Mouse (Mus musculus): Measurements from ENCODE around the gene Aox4. TPM values are rescaled to one million over a fixed set of nuclear protein-coding genes. Genes with fewer than 3 reads are reported as not detected.
A peak's percentile ranks its signal among the peaks of the same experiment; 100 is the strongest.

Gene Aox4
- polyA plus RNA-seq, 1 experiment from 2014 or later: 0.91 TPM

DNA sequence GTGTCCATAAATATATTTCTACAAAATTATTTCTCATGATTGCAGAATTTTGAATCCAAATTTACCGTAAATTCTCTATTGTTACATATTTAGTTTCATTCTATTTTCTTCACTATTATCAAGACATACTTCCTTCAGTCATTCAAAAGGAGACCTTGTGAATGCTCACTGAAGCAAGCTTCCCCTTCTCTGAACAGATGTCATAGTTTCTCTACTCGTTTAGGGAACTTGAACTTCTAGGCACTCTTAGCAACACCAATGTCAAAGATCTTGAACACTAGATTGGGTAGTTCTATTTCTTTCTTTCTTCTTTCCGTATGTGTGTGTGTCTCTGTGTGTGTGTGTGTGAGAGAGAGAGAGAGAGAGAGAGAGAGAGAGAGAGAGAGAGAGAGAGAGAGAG is 34.3 kb downstream of the Aox4 start:
- DNase-seq (ENCODE audit: low spot score): no peak

DNA sequence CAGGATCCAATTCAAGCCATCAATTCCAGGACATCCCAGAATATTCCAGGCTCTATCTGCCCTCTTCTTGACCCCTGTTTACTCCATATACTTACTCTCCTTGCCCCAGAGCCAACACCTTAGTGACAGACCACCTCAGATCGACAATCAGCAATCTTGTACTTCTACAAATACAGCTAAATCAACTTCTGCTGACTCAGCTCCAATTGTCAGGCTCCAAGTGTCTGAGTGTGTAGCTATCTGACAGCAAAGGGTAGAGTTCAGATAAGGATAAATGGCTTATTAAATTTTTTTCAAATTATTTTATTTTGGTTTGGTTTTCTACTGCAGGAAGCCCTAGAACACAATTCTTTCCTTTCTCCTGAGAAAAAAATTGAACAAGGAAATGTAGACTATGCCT is 38.3 kb downstream of the Aox4 start:
- DNase-seq (ENCODE audit: low spot score): no peak

DNA sequence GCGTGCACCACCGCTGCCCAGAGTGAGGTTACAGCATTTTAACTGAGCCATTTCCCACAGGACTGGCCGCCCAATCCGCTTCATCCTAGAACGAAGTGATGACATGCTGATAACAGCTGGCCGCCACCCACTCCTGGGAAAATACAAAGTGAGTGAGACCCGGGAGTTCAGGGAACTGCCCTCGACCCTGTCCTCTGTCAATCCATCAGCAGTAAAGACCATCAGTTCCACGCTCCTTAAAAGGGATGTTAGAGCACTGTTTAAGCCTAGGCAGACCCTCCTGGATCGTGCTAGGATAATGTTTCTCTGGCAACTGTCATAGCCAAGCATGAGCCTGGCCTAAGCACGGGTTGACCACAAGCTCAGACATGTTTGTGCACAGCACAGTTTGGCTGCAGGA is 43.3 kb downstream of the Aox4 start:
- no peak for DNase-seq (ENCODE audit: low spot score)

DNA sequence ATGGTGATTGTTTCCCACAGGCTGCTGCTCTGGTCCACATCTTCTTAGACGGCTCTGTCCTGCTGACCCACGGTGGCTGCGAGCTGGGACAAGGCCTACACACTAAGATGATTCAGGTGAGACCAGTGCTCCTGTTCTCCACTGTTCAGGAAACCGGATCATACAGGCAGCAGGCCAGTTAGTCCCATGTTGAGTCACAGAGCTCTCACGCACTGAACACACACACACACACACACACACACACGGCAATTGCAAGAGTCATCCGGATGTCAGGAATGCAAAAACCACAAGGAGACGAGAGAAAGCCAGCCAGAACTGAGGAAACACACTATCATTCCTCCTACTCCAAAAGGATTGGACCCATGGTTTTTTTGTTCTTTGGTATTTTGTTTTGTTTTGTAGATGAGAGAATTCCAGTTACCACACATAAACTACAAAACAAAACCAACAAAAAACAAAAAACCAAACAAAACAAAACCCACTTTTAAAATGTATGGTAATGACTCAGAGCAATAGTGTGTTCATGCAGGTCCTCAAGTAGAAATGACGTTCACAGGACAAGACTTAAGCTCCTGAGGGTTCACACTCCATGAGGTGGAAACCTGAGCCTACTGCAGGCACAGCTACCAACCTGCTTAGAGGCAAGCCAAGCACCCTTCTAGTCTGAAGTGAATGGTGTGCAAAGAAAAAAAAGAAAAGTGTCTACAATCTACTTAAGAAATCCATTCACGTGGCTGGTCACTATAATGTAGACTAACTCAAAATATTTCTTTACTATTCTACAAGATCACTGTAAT is 47.2 kb downstream of the Aox4 start:
- DNase-seq (ENCODE audit: low spot score): no peak

DNA sequence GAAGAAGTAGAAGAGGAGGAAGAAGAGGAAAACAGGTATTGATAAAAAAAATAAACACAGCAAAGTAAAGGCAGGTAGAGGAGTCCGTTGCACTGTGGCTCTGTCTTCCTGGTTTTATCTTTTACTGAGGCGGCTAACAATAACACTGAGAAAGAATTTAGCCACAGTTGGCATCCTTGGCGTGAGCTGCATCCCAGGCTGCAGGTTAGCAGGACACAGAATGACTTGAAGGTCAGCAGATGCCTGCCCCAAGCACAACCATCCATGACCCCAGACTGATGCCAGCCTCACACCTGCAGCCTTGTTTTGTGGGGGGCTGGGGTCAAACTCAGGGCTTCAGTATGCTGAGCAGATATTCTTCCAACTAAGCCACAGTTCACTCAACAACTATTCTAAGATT is 50.1 kb downstream of the Aox4 start:
- DNase-seq (ENCODE audit: low spot score): no peak

DNA sequence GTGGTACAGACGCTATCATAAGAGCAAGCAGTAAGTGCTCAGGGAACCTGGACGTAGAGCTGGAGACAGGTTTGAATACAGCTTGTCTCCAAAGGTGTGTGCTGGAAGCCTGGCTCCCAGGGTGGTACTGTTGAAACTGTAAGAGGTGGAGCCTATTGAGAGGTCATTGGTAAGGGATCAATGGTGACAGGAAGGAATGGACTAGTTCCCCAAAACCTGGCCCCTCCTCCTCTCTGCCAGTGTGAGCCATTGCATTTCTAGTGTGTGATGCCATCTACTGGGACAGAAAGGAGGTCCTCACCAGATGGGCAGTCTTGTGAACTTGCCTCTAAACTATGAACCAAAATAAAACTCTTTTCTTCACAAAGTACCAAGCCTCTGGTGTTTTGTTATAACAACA is 58.0 kb downstream of the Aox4 start:
- DNase-seq (ENCODE audit: low spot score): no peak

DNA sequence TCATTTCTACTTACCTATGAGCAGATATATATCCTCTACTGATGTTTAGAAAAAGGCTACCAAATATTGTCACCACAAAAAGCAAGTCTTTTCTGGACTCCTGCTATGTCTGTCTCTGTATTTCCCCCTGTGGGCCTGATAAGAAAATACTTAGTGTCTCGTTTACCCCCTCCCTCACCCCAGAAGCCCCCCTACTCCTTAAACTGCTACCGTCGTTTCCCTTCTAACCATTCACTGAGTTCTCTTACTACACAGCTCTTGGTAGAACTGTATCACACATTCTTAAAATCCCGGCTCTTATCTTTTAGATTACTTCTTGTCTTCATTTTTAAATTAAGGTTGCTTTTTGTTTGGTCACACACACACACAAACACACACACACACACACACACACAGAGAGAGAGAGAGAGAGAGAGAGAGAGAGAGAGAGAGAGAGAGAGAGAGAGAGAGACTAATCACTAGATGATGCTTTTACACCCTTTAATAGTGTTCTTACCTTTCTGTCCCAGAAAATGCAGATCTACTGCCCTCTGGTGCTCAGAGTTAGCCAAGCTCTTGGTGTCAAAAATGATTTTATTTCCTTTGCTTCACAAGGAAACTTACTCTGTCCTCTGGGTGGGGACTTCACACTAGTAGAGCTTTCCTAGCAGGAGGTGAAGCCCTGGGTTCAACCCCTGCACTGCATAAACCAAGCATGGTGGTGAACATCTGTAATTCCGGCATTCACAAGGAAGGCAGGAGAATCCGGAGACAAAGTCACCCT is 60.8 kb downstream of the Aox4 start:
- peak; percentile 53 for DNase-seq (ENCODE audit: low spot score)

DNA sequence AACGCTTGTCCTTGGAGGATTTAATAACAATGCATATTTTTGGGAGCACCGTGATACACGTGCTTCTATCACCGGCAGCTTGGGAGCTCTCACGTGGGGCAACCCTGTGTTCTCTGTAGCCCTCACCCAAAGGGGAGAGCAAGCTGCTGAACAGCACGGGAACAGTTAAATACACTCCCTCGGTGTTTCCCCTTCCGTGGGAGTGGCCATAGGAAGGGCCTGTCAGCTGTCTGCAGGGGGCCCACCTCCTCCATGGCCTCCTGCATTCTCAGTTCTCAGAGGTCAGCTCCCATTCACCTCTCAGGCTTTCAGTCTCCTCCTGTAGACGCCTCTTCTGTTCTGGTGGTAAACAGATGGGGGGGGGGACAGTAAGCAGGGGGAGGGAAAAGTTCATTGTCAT is 65.7 kb downstream of the Aox4 start:
- DNase-seq (ENCODE audit: low spot score): no peak

DNA sequence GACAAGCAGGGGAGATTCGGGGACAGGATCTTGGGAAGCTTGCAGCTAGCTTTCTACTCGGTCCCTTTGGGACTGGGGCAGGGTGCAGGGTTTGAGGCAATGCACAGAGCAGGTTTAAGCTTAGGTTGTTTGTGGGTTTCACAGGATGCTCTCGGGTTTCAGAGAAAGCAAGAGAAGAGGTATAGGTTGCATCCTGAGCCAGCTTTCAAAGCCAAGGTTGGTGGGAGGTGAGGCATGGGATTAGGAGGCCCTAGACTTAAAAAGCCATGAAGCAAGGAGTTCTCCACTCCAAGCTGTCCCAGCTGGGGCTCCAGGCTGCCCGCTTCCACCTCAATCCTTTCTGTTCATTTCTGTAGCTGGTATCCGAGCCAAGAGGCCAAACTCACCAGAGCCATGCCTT is 67.8 kb downstream of the Aox4 start, which contains the start of gene Aox2:
TSS of gene Aox2 (plus strand) at position 301 of the 400 bp plus-strand sequence.
- no peak for DNase-seq (ENCODE audit: low spot score)

DNA sequence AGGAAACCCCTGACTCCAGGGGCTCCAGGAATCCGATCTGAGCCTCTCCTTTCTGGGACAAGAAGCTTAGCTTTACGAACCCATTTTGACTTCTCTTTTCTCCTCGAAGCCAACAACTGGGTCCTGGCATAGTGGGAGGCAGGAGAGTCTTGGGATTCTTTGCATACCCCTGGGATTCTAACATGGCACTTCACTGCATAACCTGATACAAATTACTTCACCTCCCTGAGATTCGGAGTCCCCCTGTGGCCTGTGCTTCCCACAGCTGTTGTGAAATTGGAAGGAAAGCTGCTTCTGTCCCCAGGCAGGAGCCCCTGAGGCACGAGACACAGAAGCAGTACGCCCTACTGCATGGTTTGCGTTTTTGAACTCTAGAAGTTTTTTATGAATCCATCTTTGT is 68.3 kb downstream of the Aox4 start:
- DNase-seq (ENCODE audit: low spot score): no peak

DNA sequence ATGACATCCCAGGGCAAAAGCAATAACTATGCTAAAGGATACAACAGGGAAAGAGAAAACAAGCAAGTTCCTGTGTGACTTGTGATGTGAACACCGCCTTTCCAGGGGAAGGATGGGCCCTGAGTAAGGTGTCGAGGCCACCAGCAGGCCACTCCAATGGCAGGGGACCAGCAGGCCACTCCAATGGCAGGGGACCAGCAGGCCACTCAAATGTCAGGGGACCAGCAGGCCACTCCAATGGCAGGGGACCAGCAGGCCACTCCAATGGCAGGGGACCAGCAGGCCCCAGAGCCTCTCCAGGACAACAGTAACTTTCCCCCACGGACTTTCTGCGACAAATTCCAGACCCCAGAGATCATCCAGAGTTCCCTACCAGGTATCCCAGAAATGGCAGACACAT is 70.2 kb downstream of the Aox4 start:
- DNase-seq (ENCODE audit: low spot score): no peak

DNA sequence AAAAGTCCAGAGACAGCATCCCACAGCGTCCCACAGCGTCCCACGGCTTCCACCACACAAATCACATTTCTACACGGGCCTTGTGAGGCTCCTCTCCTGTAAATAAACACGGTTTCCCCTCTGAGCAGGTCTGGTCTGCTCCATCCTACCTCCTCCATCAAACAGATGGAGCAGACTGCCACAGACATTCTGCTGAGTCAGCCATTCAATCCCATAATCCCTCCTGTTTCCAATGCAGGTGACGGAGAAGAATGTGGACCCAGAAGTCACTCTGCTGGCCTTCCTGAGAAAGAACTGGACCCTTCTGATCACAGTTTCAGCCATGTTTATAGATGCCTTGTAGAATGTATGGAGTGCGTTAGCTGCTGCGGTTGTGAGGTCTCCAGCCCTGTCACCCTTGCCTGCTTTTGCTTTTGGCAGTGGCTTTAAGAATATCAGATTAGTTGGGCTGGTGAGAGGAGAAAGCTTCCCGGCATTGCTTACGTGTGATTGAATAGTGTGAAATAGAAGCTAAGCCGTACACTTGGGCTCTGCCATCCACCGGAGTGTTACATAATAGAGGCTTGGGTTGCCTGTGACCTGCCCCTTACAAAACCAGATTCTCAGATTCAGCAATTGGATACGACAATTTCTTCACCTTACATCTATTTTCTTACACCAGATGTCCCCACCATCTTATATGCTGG is 70.9 kb downstream of the Aox4 start:
- no peak for DNase-seq (ENCODE audit: low spot score)

DNA sequence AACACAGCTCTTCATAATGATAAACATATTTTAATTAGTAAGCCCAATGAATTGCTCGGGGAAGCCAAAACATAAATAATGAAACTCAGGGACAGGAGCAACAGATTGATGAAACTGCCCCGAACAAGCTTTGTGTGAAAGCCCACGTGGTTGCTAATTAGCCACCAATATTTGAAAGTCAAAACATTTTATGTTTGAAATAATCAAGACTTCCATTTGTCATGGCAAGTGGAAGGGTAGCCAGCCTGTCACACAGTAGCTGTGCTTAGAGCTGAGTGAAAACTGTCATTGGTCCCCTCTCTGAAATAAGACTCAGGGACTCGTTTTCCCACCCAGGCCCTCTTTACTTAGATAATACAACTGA is 71.4 kb downstream of the Aox4 start:
- no peak for DNase-seq (ENCODE audit: low spot score)

DNA sequence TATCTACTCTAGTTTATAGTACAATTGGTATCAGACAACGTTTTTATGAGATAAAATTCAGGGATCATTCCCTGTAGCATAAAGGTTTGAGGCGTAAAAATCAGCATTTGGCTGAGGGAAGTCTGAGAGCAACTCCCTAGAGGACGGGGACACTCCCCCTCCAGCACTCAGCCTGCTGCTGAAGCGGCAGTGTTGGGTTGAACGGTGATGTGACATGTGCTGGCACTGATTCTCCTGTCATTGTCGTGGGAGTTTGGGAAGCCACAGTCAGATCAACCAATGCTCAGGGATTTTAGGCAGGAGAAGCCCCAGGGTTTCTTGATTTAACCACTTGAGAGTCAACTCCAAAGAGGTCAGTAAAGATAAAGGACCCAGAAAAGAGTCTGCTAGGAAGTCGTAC is 74.3 kb downstream of the Aox4 start:
- no peak for DNase-seq (ENCODE audit: low spot score)

DNA sequence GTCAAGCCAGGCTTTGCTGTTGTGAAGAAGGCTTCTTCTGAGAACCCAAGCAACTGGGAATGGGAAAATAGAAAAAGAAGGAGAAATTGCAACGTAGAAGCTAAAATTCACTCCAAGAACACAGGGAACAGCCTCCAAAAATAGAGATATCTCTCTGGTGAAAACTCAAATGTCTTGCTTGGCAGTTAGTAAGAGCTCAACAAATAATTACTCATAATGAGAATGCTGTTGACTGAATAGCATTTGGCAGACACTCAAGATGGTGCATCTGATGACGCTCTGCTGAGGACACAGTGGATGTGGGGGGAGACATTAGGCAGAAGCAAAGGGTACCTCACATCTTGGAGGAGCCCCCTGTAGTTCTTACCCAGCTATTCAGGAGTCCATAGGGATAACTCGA is 77.9 kb downstream of the Aox4 start:
- no peak for DNase-seq (ENCODE audit: low spot score)

DNA sequence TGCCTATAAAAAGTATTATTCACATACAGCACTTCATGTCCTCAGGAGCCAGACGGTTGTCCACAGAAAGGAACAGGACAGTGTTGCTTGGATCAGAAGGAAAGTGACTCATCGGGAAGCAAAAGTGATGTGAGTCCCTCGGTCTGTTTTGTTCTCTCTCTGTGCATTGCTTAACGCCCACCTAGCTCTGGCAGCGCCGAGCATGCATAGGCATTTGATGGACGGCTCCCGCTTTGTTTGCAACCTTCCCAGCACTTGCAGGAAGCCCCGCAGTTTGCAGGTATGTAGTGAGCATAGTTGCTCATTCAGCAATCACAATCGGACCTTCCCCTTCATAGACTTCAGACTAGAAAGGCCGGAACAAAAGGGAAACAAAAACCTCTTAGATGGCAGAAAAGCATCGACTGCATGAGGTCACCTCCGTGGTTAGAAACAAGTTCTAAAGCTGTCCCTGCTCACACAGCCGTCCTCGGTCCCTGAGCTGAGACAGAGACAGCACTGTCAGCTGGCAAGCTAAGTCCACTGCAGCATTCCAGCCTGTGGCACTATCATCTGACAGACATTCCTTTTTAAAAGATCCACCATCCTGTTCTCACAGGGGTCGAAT is 79.8 kb downstream of the Aox4 start:
- DNase-seq (ENCODE audit: low spot score): no peak

DNA sequence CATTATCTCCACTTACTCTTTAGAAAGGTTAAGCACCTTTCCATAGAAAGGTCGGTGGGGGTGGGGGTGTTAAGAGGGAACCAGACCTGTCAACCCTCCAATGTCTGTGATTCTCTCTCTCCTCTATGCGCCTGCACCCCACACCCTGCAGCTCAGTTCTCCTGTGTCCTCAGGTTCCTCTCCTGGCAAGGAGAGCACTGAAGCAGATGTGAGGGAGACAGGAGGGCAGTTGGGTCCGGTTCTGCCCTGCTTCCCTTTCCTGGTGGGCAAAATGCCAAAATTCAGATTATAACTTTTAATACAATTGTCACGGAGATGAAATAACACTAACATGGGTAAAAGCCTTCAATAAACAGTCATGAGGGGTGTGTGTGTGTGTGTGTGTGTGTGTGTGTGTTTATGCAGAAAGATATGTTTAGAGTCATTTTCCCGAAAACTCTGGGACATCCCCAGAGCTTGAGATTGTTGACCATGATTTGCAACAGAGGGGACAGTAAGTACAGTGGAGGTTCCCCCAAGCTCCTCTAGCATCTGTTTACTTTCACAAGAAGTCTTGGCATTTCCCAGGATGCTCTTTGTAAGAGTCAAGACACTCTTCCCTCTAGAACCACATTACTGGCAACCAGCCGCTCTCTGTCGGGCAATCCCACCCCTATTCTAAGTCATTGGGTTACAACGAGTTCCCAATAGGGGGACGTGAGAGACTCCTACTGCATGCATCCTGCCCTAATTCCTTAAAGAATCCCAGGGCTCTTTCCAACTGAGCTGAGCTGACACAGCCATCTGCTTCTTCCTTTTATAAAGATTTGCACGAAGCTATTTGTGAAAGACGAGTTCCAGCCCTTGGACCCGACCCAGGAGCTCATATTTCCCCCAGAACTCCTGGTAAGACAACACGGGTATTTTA is 81.5 kb downstream of the Aox4 start:
- no peak for DNase-seq (ENCODE audit: low spot score)

DNA sequence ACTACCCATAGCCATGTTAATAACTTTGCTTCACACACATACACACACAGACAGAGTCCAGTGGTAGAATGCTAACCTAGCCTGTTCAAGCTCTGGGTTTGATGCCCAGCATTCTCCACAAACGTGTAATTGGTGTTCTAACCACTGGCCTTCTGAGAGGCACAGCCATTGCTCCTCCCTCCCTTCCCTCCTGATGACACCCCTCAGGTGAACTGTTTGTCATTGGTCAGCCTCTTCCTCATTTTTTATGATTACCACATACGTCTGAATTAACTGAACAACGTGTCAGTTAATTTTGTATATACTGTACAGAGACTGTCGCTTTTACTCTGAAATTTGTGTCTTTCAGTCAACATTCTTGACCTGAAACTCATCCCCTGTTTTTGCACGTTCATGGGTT is 84.5 kb downstream of the Aox4 start:
- no peak for DNase-seq (ENCODE audit: low spot score)

DNA sequence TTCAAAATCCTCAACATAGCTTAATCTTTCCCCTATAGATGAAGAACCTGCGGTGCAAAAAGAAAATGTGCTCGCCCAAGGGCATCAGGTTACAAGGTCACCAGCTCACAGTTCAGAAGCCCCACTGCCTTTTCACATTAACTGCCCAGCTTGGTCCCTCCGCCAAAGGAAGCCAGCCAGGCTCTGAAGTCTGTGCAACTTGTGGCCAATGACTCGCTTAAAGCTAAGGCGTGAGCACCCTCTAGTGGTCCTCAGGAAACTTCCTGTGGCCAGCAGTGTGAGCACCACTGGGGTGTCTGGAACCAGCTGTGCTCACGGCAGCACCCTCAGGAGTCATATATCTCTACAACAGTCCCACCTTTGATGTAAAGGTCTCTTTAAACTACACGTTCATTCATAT is 86.1 kb downstream of the Aox4 start:
- peak; percentile 76 for DNase-seq (ENCODE audit: low spot score)

DNA sequence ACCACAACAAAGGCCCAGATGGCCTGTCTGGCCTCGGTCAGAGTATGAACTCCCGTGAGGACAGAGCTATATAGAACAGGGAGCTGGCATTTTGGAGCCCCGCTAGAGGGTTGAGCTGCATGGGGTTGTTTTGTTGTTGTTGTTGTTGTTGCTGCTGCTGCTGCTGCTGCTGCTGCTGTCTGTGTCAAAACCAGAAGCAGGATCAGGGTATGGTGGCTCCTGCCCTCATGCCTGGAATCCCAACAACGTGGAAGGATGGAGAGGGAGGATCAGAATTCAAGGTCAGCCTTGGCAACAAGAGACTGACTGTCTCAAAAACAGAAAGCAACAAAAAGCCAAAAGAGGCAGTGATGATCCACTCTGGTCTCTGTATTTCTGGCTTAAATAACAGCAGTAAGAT is 86.6 kb downstream of the Aox4 start:
- no peak for DNase-seq (ENCODE audit: low spot score)

DNA sequence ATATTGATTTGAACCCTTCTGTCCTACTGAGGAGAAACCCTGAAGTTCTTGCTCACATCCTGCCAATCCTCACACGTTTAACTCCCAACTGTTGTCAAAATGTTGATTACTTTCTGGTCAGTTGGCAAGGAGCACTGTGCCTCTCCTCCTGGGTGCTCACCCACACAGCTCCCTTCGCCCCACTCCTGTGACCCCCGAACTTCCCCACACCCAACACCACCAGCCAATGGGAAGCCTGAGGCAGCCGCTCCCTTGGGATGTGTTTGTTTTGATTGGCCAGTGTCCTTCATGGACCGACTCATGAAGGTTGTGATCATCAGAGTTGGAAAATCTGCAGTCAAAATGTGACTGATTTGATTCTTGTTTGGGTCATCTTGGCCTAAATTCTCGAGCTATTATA is 88.2 kb downstream of the Aox4 start:
- no peak for DNase-seq (ENCODE audit: low spot score)

Data from thymus, postnatal 0 days (tissue).